In the genomic region with DNA sequence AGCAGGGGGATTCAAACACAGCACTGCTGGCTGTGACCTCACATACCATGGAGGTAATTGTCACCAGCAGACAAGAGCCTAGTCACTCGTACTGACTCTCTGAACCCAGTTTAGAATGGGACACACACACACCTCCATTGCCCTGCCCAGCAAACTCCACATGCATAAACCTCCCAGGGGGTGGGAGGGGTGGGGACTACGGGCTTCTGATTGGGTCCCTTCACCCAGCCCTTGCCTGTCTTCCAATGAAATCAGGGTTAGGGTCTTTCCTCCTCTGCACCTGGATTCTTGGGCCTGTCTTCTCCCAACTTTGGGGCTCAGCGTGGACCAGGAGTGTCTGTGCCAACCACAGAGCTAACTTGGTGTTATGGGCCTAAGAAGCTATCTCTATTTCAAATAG, we compare ENCODE assay signal across 9 mouse cellular contexts. TPM values are rescaled to one million over a fixed set of nuclear protein-coding genes. Genes with fewer than 3 reads are reported as not detected.
DNase-seq lines count a peak whose midpoint lies in the region; ATAC-seq lines count a peak whose summit lies in the region.
"Had no signal": no experiment of that assay in that cellular context is flagged by ENCODE, and none has a peak within 500 bp of the region (broad histone marks: within the 10 kb centered on the region; RNA-seq: fewer than 3 reads in every experiment).

No protein-coding gene starts in this region.

- ATAC-seq in kidney, embryonic 16.5 days (ENCODE audit: low FRiP score, low TSS enrichment) = no peak
- ATAC-seq in forebrain, embryonic 12.5 days (ENCODE audit: low FRiP score) = no peak; the same call in 1 of the 2 replicates
- ATAC-seq in limb, embryonic 11.5 days (ENCODE audit: insufficient number of reproducible peaks, low FRiP score, low TSS enrichment, low read depth) = no peak
- ATAC-seq in neural tube, embryonic 13.5 days (ENCODE audit: low read depth) = peak; percentile 13; the same call in 1 of the 2 replicates
- ATAC-seq in granulocyte monocyte progenitor cell, adult 5-6 weeks (replicated peaks; ENCODE audit: poor library complexity, severe bottlenecking) = no peak

- peak overlapping the region; percentile 46; the same call in 1 of the 2 replicates for H3K4me3 ChIP-seq in kidney, embryonic 16.5 days (ENCODE audit: low read length)
- peak overlapping the region; percentile 41 for H3K4me3 ChIP-seq in forebrain, embryonic 12.5 days (replicated peaks)
- H3K4me3 ChIP-seq in limb, embryonic 11.5 days (ENCODE audit: low read depth, low read length) = 0 out of 2 replicates have a peak overlapping the region, but pooled peaks have one; percentile 33
- peak overlapping the region; percentile 38; the same call in 1 of the 2 replicates for H3K4me3 ChIP-seq in neural tube, embryonic 13.5 days

- no peaks in the 10 kb centered on the region for H3K9me3 ChIP-seq in kidney, embryonic 16.5 days (ENCODE audit: low read length)
- H3K9me3 ChIP-seq in forebrain, embryonic 12.5 days = no peaks in the 10 kb centered on the region
- no peaks in the 10 kb centered on the region for H3K9me3 ChIP-seq in limb, embryonic 11.5 days (ENCODE audit: control insufficient read depth, low read length)
- H3K9me3 ChIP-seq in neural tube, embryonic 13.5 days = no peaks in the 10 kb centered on the region

- H3K9ac ChIP-seq in kidney, embryonic 16.5 days (replicated peaks; ENCODE audit: low read length) = no peak overlapping the region
- no peak overlapping the region for H3K9ac ChIP-seq in forebrain, embryonic 12.5 days
- no peak overlapping the region for H3K9ac ChIP-seq in limb, embryonic 11.5 days (ENCODE audit: low read length)
- H3K9ac ChIP-seq in neural tube, embryonic 13.5 days = peak overlapping the region; percentile 62
- H3K9ac ChIP-seq: liver, embryonic 14.5 days had no signal

- peaks cover 42% of the 10 kb centered on the region for H3K4me1 ChIP-seq in kidney, embryonic 16.5 days (ENCODE audit: insufficient read depth, low read length)
- peaks cover 39% of the 10 kb centered on the region for H3K4me1 ChIP-seq in forebrain, embryonic 12.5 days
- H3K4me1 ChIP-seq in limb, embryonic 11.5 days (ENCODE audit: control insufficient read depth, insufficient read depth, low read length) = no peaks in the 10 kb centered on the region
- H3K4me1 ChIP-seq in neural tube, embryonic 13.5 days (replicated peaks) = peaks cover 51% of the 10 kb centered on the region

- H3K27me3 ChIP-seq in kidney, embryonic 16.5 days (ENCODE audit: insufficient read depth, low read length) = no peaks in the 10 kb centered on the region
- H3K27me3 ChIP-seq in forebrain, embryonic 12.5 days = peaks cover 77% of the 10 kb centered on the region
- H3K27me3 ChIP-seq in limb, embryonic 11.5 days (ENCODE audit: control insufficient read depth, insufficient read depth, low read length) = no peaks in the 10 kb centered on the region
- H3K27me3 ChIP-seq in neural tube, embryonic 13.5 days = peaks cover 19% of the 10 kb centered on the region

- no peak for DNase-seq in kidney, adult 18-20 months
- DNase-seq in limb, embryonic 11.5 days (ENCODE audit: low spot score) = no peak
- no peak for DNase-seq in thymus, adult 18-20 months
- DNase-seq in kidney, adult 9 months = no peak

- WGBS in kidney, embryonic 16.5 days = 40% methylated on average over 3 of the region's 3 CpGs
- WGBS in forebrain, embryonic 12.5 days = 47% methylated on average over 3 of the region's 3 CpGs
- 34% methylated on average over 3 of the region's 3 CpGs for WGBS in limb, embryonic 11.5 days
- WGBS in neural tube, embryonic 13.5 days = 33% methylated on average over 3 of the region's 3 CpGs

- H3K4me2 ChIP-seq in kidney, embryonic 16.5 days (replicated peaks; ENCODE audit: low read depth, low read length) = peak overlapping the region; percentile 74
- H3K4me2 ChIP-seq in forebrain, embryonic 12.5 days = peak overlapping the region; percentile 70
- H3K4me2 ChIP-seq in limb, embryonic 11.5 days (ENCODE audit: low read depth, severe bottlenecking) = peak overlapping the region; percentile 67; the same call in 1 of the 2 replicates
- H3K4me2 ChIP-seq in neural tube, embryonic 13.5 days = peak overlapping the region; percentile 66

- H3K36me3 ChIP-seq in kidney, embryonic 16.5 days (ENCODE audit: insufficient read depth, low read length) = no peaks in the 10 kb centered on the region
- no peaks in the 10 kb centered on the region for H3K36me3 ChIP-seq in forebrain, embryonic 12.5 days (replicated peaks)
- no peaks in the 10 kb centered on the region for H3K36me3 ChIP-seq in limb, embryonic 11.5 days (ENCODE audit: control insufficient read depth, insufficient read depth, low read length)
- H3K36me3 ChIP-seq in neural tube, embryonic 13.5 days = no peaks in the 10 kb centered on the region

- 0 out of 2 replicates have a peak overlapping the region, but pooled peaks have one; percentile 41 for H3K27ac ChIP-seq in kidney, embryonic 16.5 days (ENCODE audit: low read length)
- peak overlapping the region; percentile 43; the same call in 1 of the 2 replicates for H3K27ac ChIP-seq in forebrain, embryonic 12.5 days
- no peak overlapping the region for H3K27ac ChIP-seq in limb, embryonic 11.5 days (replicated peaks; ENCODE audit: low read depth, low read length)
- peak overlapping the region; percentile 72 for H3K27ac ChIP-seq in neural tube, embryonic 13.5 days (replicated peaks)
- H3K27ac ChIP-seq: liver, embryonic 14.5 days had no signal

RNA-seq across cellular contexts. Expression of a gene that starts 4.2 kb away (rescaled TPM):
- polyA plus RNA-seq in kidney, embryonic 16.5 days (2015; fragmentation: Nextera tagmentation; extraction: Ambion mirVana) = 1.00 and 1.0 TPM in 2 replicates
- polyA plus RNA-seq in forebrain, embryonic 12.5 days (2016; fragmentation: Nextera tagmentation; extraction: Ambion mirVana) = 0.17 and 0.31 TPM in 2 replicates
- polyA plus RNA-seq in limb, embryonic 11.5 days (2014; fragmentation: Nextera tagmentation; extraction: Ambion mirVana) = 0.67 and 0.92 TPM in 2 replicates
- 0.39 and 0.58 TPM in 2 replicates for polyA plus RNA-seq in neural tube, embryonic 13.5 days (2015; fragmentation: Nextera tagmentation; extraction: Ambion mirVana)
- total RNA-seq in granulocyte monocyte progenitor cell, adult 5-6 weeks (2014; fragmentation: Nextera tagmentation) = 1.1 and 1.5 TPM in 2 replicates
- 0.60 and 0.82 TPM in 2 replicates for total RNA-seq in granulocyte monocyte progenitor cell, adult 5-6 weeks (2017)
